Mouse (Mus musculus) CD8-positive naive resting alpha-beta T cell, adult 2 months (primary cell): Measurements from ENCODE around the gene Itpr2.

Experiments used
- DNase-seq, 2 experiments: peaks; one replicate each; pipeline ENCODE4 v3.0.0; 2022; ENCODE audit warnings: low read depth in 2 of 2, low spot score in 2 of 2

Itpr2 gene

GRCm38 (mm10) chr6:146077124-146077889 is 424.7 kb downstream of the Itpr2 start:
- DNase-seq: peak in 1 of 2 experiments; percentile 50

GRCm38 (mm10) chr6:146072842-146073241 is 429.2 kb downstream of the Itpr2 start:
- no peak for DNase-seq

GRCm38 (mm10) chr6:146071883-146072282 is 430.1 kb downstream of the Itpr2 start:
- no peak for DNase-seq
